Mouse (Mus musculus) forelimb bud, embryonic 11.5 days (tissue): ENCODE measurements around the gene Lsg1.

Experiments used
- DNase-seq: peaks from one replicate; pipeline ENCODE4 v3.0.0-alpha.2; 2012; ENCODE audit warnings: low read depth, low spot score

Lsg1 gene

GRCm38 (mm10) chr16:30587494-30588327 lies at the start of gene Lsg1:
Lsg1 (minus strand) TSS chr16:30587592.
- DNase-seq = peak; percentile 97

GRCm38 (mm10) chr16:30633906-30634746 lies 46.7 kb upstream of the Lsg1 start:
- no peak for DNase-seq

- DNase-seq = no peak
Observed at GRCm38 (mm10) chr16:30629509-30629908, 42.1 kb upstream of the Lsg1 start.

- no peak for DNase-seq
Observed at GRCm38 (mm10) chr16:30628401-30628800, 41.0 kb upstream of the Lsg1 start.

- no peak for DNase-seq
Observed at GRCm38 (mm10) chr16:30627586-30628337, 40.4 kb upstream of the Lsg1 start.

GRCm38 (mm10) chr16:30624640-30625039 lies 37.2 kb upstream of the Lsg1 start:
- no peak for DNase-seq

- DNase-seq = no peak
Observed at GRCm38 (mm10) chr16:30623645-30624044, 36.3 kb upstream of the Lsg1 start.

GRCm38 (mm10) chr16:30616281-30616680 lies 28.9 kb upstream of the Lsg1 start:
- no peak for DNase-seq

- no peak for DNase-seq
Observed at GRCm38 (mm10) chr16:30614705-30615317, 27.4 kb upstream of the Lsg1 start.

GRCm38 (mm10) chr16:30614122-30614521 lies 26.7 kb upstream of the Lsg1 start:
- DNase-seq = no peak

GRCm38 (mm10) chr16:30613122-30613521 lies 25.7 kb upstream of the Lsg1 start:
- no peak for DNase-seq

- no peak for DNase-seq
Observed at GRCm38 (mm10) chr16:30611331-30611730, 23.9 kb upstream of the Lsg1 start.

- DNase-seq = no peak
Observed at GRCm38 (mm10) chr16:30607868-30608267, 20.5 kb upstream of the Lsg1 start.

- peak; percentile 49 for DNase-seq
Observed at GRCm38 (mm10) chr16:30605528-30605927, 18.1 kb upstream of the Lsg1 start.

- DNase-seq = no peak
Observed at GRCm38 (mm10) chr16:30604807-30605137, 17.4 kb upstream of the Lsg1 start.

- no peak for DNase-seq
Observed at GRCm38 (mm10) chr16:30604061-30604806, 16.8 kb upstream of the Lsg1 start.

- DNase-seq = no peak
Observed at GRCm38 (mm10) chr16:30603531-30603842, 16.1 kb upstream of the Lsg1 start.

- peak; percentile 48 for DNase-seq
Observed at GRCm38 (mm10) chr16:30602684-30603530, 15.5 kb upstream of the Lsg1 start.

- DNase-seq = no peak
Observed at GRCm38 (mm10) chr16:30601946-30602345, 14.6 kb upstream of the Lsg1 start.
